Mouse (Mus musculus) hindlimb bud, embryonic 11.5 days (tissue): Measurements from ENCODE around the gene Hmox1.

Experiments used
- DNase-seq: peaks from one replicate; pipeline ENCODE4 v3.0.0-alpha.2; 2012; ENCODE audit warnings: low read depth, low spot score; ENCODE audit errors: extremely low spot score

The Hmox1 gene

GRCm38 (mm10) chr8:75093399-75094156 lies at the start of gene Hmox1:
TSS of gene Hmox1 (plus strand) at chr8:75093621.
- no peak for DNase-seq

GRCm38 (mm10) chr8:75046303-75046702 lies 47.1 kb upstream of the Hmox1 start:
- DNase-seq = no peak

GRCm38 (mm10) chr8:75047784-75048183 lies 45.6 kb upstream of the Hmox1 start:
- no peak for DNase-seq

GRCm38 (mm10) chr8:75053342-75053741 lies 40.1 kb upstream of the Hmox1 start:
- DNase-seq = no peak

GRCm38 (mm10) chr8:75055673-75056072 lies 37.7 kb upstream of the Hmox1 start:
- DNase-seq = no peak

- no peak for DNase-seq
These were observed 33.4 kb upstream of the Hmox1 start for GRCm38 (mm10) chr8:75060022-75060421.

GRCm38 (mm10) chr8:75060815-75061214 lies 32.6 kb upstream of the Hmox1 start:
- DNase-seq = no peak

- DNase-seq = no peak
These were observed 30.1 kb upstream of the Hmox1 start for GRCm38 (mm10) chr8:75063290-75063689.

- DNase-seq = no peak
These were observed 28.6 kb upstream of the Hmox1 start for GRCm38 (mm10) chr8:75064790-75065189.

GRCm38 (mm10) chr8:75067287-75067686 lies 26.1 kb upstream of the Hmox1 start:
- no peak for DNase-seq

- DNase-seq = no peak
These were observed 23.1 kb upstream of the Hmox1 start for GRCm38 (mm10) chr8:75070297-75070696.

- peak; percentile 84 for DNase-seq
These were observed 21.6 kb upstream of the Hmox1 start for GRCm38 (mm10) chr8:75071627-75072346.

- DNase-seq = no peak
These were observed 18.5 kb upstream of the Hmox1 start for GRCm38 (mm10) chr8:75074876-75075275.

- DNase-seq = no peak
These were observed 15.2 kb upstream of the Hmox1 start for GRCm38 (mm10) chr8:75078215-75078614.

- no peak for DNase-seq
These were observed 14.6 kb upstream of the Hmox1 start for GRCm38 (mm10) chr8:75078851-75079250.

- no peak for DNase-seq
These were observed 11.9 kb upstream of the Hmox1 start for GRCm38 (mm10) chr8:75081364-75082040.

GRCm38 (mm10) chr8:75082181-75082805 lies 11.1 kb upstream of the Hmox1 start:
- DNase-seq = no peak

GRCm38 (mm10) chr8:75083846-75084245 lies 9.6 kb upstream of the Hmox1 start:
- peak; percentile 94 for DNase-seq

- DNase-seq = no peak
These were observed 8.9 kb upstream of the Hmox1 start for GRCm38 (mm10) chr8:75084382-75085064.

GRCm38 (mm10) chr8:75086002-75086401 lies 7.4 kb upstream of the Hmox1 start:
- DNase-seq = no peak

- DNase-seq = no peak
These were observed 6.3 kb upstream of the Hmox1 start for GRCm38 (mm10) chr8:75087127-75087526.
